Mouse (Mus musculus) liver, postnatal 0 days (tissue): ENCODE measurements around the gene Hfe2. TPM values are rescaled to one million over a fixed set of nuclear protein-coding genes. Genes with fewer than 3 reads are reported as not detected.

Experiments
- ATAC-seq: fragments of 200-750 bp; cut with Nextera tagmentation; 2 replicates; pipeline ENCODE4 v1.8.0; 2017; ENCODE audit warnings: mild to moderate bottlenecking, moderate library complexity
- DNase-seq: peaks from one replicate; pipeline ENCODE4 v3.0.0-alpha.2; 2016
- H3K27ac ChIP-seq: fragments of 300-500 bp; sonication (generic); 2 replicates; pipeline ENCODE4 v1.5.1; 2014; ENCODE audit warnings: antibody characterized with exemption, moderate library complexity, mild to moderate bottlenecking, low read depth
- H3K27me3 ChIP-seq: fragments of 300-500 bp; sonication (generic); 2 replicates; pipeline ENCODE4 v1.6.1; 2014; ENCODE audit warnings: low read length, control low read depth, mixed read lengths; ENCODE audit not compliant: insufficient read depth
- H3K36me3 ChIP-seq: fragments of 300-500 bp; sonication (generic); replicated peaks from 2 replicates; pipeline ENCODE4 v1.6.1; 2014; ENCODE audit warnings: mild to moderate bottlenecking, control low read depth, low read length, moderate library complexity, mixed read lengths; ENCODE audit not compliant: insufficient read depth
- H3K4me1 ChIP-seq: fragments of 300-500 bp; sonication (generic); 2 replicates; pipeline ENCODE4 v1.6.1; 2014; ENCODE audit warnings: antibody characterized with exemption, mild to moderate bottlenecking, control low read depth; ENCODE audit not compliant: insufficient read depth
- H3K4me2 ChIP-seq: fragments of 300-500 bp; sonication (generic); 2 replicates; pipeline ENCODE4 v1.6.1; 2014; ENCODE audit warnings: low read depth, mild to moderate bottlenecking, low read length, moderate library complexity, mixed read lengths
- H3K4me3 ChIP-seq: fragments of 300-500 bp; sonication (generic); 2 replicates; pipeline ENCODE4 v1.5.1; 2014; ENCODE audit warnings: low read depth, low read length
- H3K9ac ChIP-seq: fragments of 300-500 bp; sonication (generic); replicated peaks from 2 replicates; pipeline ENCODE4 v1.6.1; 2014; ENCODE audit warnings: mild to moderate bottlenecking, moderate library complexity
- H3K9me3 ChIP-seq: fragments of 300-500 bp; sonication (generic); 2 replicates; pipeline ENCODE4 v1.6.1; 2016; ENCODE audit warnings: mild to moderate bottlenecking, control low read depth, low read length, mixed read lengths
- CTCF ChIP-seq: sonication (generic); IDR thresholded peaks from 2 replicates; pipeline ENCODE4 v1.5.1; 2016; ENCODE audit warnings: antibody characterized with exemption, low read depth
- EP300 ChIP-seq: IDR thresholded peaks from 2 replicates; pipeline ENCODE4 v1.6.1; 2016; ENCODE audit warnings: antibody characterized with exemption, low read depth, mild to moderate bottlenecking
- WGBS: fragments of 180-500 bp; shearing (Covaris S2); extraction: QIAGEN DNeasy Blood & Tissue Kit; methylation state at CpG from one replicate; pipeline ENCODE4 v1.1.7; 2014; ENCODE audit not compliant: insufficient replicate concordance; 5-methylcytosine and 5-hydroxymethylcytosine counted together
- polyA plus RNA-seq: library from polyadenylated mRNA; unstranded; fragments of >200 nt; fragmentation: Nextera tagmentation; extraction: Ambion mirVana; gene quantifications from 2 replicates; pipeline ENCODE4 v1.2.1, GENCODE M21; 2015

Hfe2 gene
- polyA plus RNA-seq, 1 experiment from 2014 or later = 19.2 TPM

GRCm38 (mm10) chr3:96546880-96547279 lies 21.9 kb downstream of the Hfe2 start:
- DNase-seq (no peak), ATAC-seq (no peak)
- Histone ChIP-seq H3K9me3 (no peaks in the 10 kb centered on the region), H3K9ac (no peak overlapping the region), H3K4me3 (no peak overlapping the region), H3K27me3 (no peaks in the 10 kb centered on the region), H3K4me1 (peaks cover 15% of the 10 kb centered on the region), H3K36me3 (no peaks in the 10 kb centered on the region), H3K4me2 (no peak overlapping the region), H3K27ac (no peak overlapping the region)
- TF ChIP-seq CTCF = no peak
- TF ChIP-seq EP300 = no peak
- WGBS = 44% methylated on average over 4 of the region's 4 CpGs

- Histone ChIP-seq H3K4me2 (peak overlapping the region; percentile 26; the same call in 1 of the 2 replicates), H3K4me1 (peaks cover 16% of the 10 kb centered on the region), H3K4me3 (no peak overlapping the region), H3K9me3 (no peaks in the 10 kb centered on the region), H3K9ac (no peak overlapping the region), H3K27ac (no peak overlapping the region), H3K36me3 (no peaks in the 10 kb centered on the region), H3K27me3 (no peaks in the 10 kb centered on the region)
- peak; percentile 85 for DNase-seq
- ATAC-seq = peak; percentile 37
- TF ChIP-seq CTCF (peak; percentile 91), EP300 (no peak)
- WGBS = 14% methylated on average over 14 of the region's 14 CpGs
These were observed 22.5 kb downstream of the Hfe2 start for GRCm38 (mm10) chr3:96547389-96547960.

GRCm38 (mm10) chr3:96548824-96549223 lies 23.9 kb downstream of the Hfe2 start:
- ATAC-seq = no peak

GRCm38 (mm10) chr3:96549346-96549745 lies 24.4 kb downstream of the Hfe2 start:
- H3K27me3 ChIP-seq = no peaks in the 10 kb centered on the region
- H3K9me3 ChIP-seq = no peaks in the 10 kb centered on the region
- no peak for ATAC-seq
- no peak overlapping the region for H3K4me3 ChIP-seq
- DNase-seq = no peak
- H3K36me3 ChIP-seq = no peaks in the 10 kb centered on the region
- H3K4me1 ChIP-seq = peaks cover 22% of the 10 kb centered on the region
- H3K27ac ChIP-seq = no peak overlapping the region
- H3K9ac ChIP-seq = no peak overlapping the region
- 62% methylated on average over 5 of the region's 5 CpGs for WGBS
- TF ChIP-seq CTCF (no peak), EP300 (no peak)
- H3K4me2 ChIP-seq = no peak overlapping the region

More at GRCm38 (mm10) chr3:96548824-96549223, 23.9 kb downstream of the Hfe2 start:
- peaks cover 16% of the 10 kb centered on the region for H3K4me1 ChIP-seq
- no peaks in the 10 kb centered on the region for H3K27me3 ChIP-seq
- no peak for TF ChIP-seq EP300
- TF ChIP-seq CTCF = no peak
- no peak overlapping the region for H3K4me2 ChIP-seq
- WGBS = 77% methylated on average over 7 of the region's 7 CpGs
- H3K9me3 ChIP-seq = no peaks in the 10 kb centered on the region
- no peak overlapping the region for H3K9ac ChIP-seq
- DNase-seq = no peak
- no peak overlapping the region for H3K4me3 ChIP-seq
- H3K36me3 ChIP-seq = no peaks in the 10 kb centered on the region
- no peak overlapping the region for H3K27ac ChIP-seq

- H3K9me3 ChIP-seq = no peaks in the 10 kb centered on the region
- ATAC-seq (no peak), DNase-seq (peak; percentile 54)
- no peaks in the 10 kb centered on the region for H3K27me3 ChIP-seq
- H3K4me1 ChIP-seq = peaks cover 30% of the 10 kb centered on the region
- no peaks in the 10 kb centered on the region for H3K36me3 ChIP-seq
- H3K27ac ChIP-seq = peak overlapping the region; percentile 26; the same call in 1 of the 2 replicates
- TF ChIP-seq CTCF (peak; percentile 78), EP300 (peak; percentile 87)
- no peak overlapping the region for H3K9ac ChIP-seq
- no peak overlapping the region for H3K4me2 ChIP-seq
- WGBS = 13% methylated on average over 8 of the region's 8 CpGs
- H3K4me3 ChIP-seq = no peak overlapping the region
These were observed 26.2 kb downstream of the Hfe2 start for GRCm38 (mm10) chr3:96551203-96551602.

GRCm38 (mm10) chr3:96551890-96552289 lies 26.9 kb downstream of the Hfe2 start:
- H3K4me3 ChIP-seq = no peak overlapping the region
- H3K4me1 ChIP-seq = peaks cover 30% of the 10 kb centered on the region
- no peaks in the 10 kb centered on the region for H3K27me3 ChIP-seq
- no peaks in the 10 kb centered on the region for H3K36me3 ChIP-seq
- DNase-seq = no peak
- no peak overlapping the region for H3K4me2 ChIP-seq
- no peaks in the 10 kb centered on the region for H3K9me3 ChIP-seq
- no peak overlapping the region for H3K9ac ChIP-seq
- 44% methylated on average over 7 of the region's 7 CpGs for WGBS
- TF ChIP-seq CTCF (no peak), EP300 (no peak)
- peak overlapping the region; percentile 26; the same call in 1 of the 2 replicates for H3K27ac ChIP-seq
- no peak for ATAC-seq

GRCm38 (mm10) chr3:96553601-96554000 lies 28.6 kb downstream of the Hfe2 start:
- Histone ChIP-seq H3K4me2 (no peak overlapping the region), H3K4me3 (no peak overlapping the region), H3K4me1 (peaks cover 25% of the 10 kb centered on the region), H3K9me3 (no peaks in the 10 kb centered on the region), H3K27ac (peak overlapping the region; percentile 99; the same call in 1 of the 2 replicates), H3K9ac (no peak overlapping the region), H3K36me3 (no peaks in the 10 kb centered on the region), H3K27me3 (no peaks in the 10 kb centered on the region)
- TF ChIP-seq EP300 (no peak), CTCF (no peak)
- DNase-seq = no peak
- WGBS = 49% methylated on average over 6 of the region's 6 CpGs
- no peak for ATAC-seq
